In genomic region chr1:166308851-166309715, GRCm38 (mm10) we compare ENCODE assay signal across 8 mouse cellular contexts. TPM values are rescaled to one million over a fixed set of nuclear protein-coding genes. Genes with fewer than 3 reads are reported as not detected.
DNase-seq lines count a peak whose midpoint lies in the region; ATAC-seq and TF ChIP-seq lines count a peak whose summit lies in the region.

No protein-coding gene starts in this region.

- no peak overlapping the region for H3K27ac ChIP-seq in gastrocnemius, adult 2 months
- peak overlapping the region; percentile 71 for H3K27ac ChIP-seq in forebrain, embryonic 12.5 days
- H3K27ac ChIP-seq in intestine, embryonic 15.5 days: no peak overlapping the region
- no peak overlapping the region for H3K27ac ChIP-seq in lung, postnatal 0 days (ENCODE audit: low read length)

- no peaks in the 10 kb centered on the region for H3K9me3 ChIP-seq in forebrain, embryonic 12.5 days
- no peaks in the 10 kb centered on the region for H3K9me3 ChIP-seq in intestine, embryonic 15.5 days
- H3K9me3 ChIP-seq in lung, postnatal 0 days (ENCODE audit: low read length): no peaks in the 10 kb centered on the region

- peak overlapping the region; percentile 97 for H3K4me2 ChIP-seq in forebrain, embryonic 12.5 days
- peak overlapping the region; percentile 94 for H3K4me2 ChIP-seq in intestine, embryonic 15.5 days (replicated peaks)
- H3K4me2 ChIP-seq in lung, postnatal 0 days (replicated peaks; ENCODE audit: low read depth, low read length): peak overlapping the region; percentile 89

- ATAC-seq in forebrain, embryonic 12.5 days (ENCODE audit: low FRiP score): peak; percentile 82
- peak; percentile 86 for ATAC-seq in intestine, embryonic 15.5 days
- peak; percentile 53 for ATAC-seq in lung, postnatal 0 days

- WGBS in forebrain, embryonic 12.5 days: 1% methylated on average over 90 of the region's 94 CpGs
- under 1% methylated on average over 94 of the region's 94 CpGs for WGBS in intestine, embryonic 15.5 days
- under 1% methylated on average over 87 of the region's 94 CpGs for WGBS in lung, postnatal 0 days

- TF ChIP-seq EP300 in lung, postnatal 0 days (IDR thresholded peaks at IDR 0.05): no peak

- DNase-seq in gastrocnemius, adult 2 months: peak; percentile 50
- DNase-seq in gastrocnemius, postnatal 25 days: no peak
- DNase-seq in adrenal gland, postnatal 25 days: peak; percentile 57
- peak; percentile 14 for DNase-seq in lung, postnatal 0 days (ENCODE audit: low spot score)
- peak; percentile 24 for DNase-seq in retina, postnatal 7 days (ENCODE audit: low read depth, low spot score)
- DNase-seq in spleen, adult 18-20 months: no peak

- peaks cover 6% of the 10 kb centered on the region for H3K27me3 ChIP-seq in forebrain, embryonic 12.5 days
- H3K27me3 ChIP-seq in intestine, embryonic 15.5 days (replicated peaks): peaks cover 25% of the 10 kb centered on the region
- H3K27me3 ChIP-seq in lung, postnatal 0 days (replicated peaks; ENCODE audit: insufficient read depth, low read length): 0 out of 2 replicates have a peak, but pooled peaks cover 9% of the 10 kb centered on the region

- H3K4me1 ChIP-seq in forebrain, embryonic 12.5 days: peaks cover 19% of the 10 kb centered on the region
- peaks cover 6% of the 10 kb centered on the region; the same call in 1 of the 2 replicates for H3K4me1 ChIP-seq in intestine, embryonic 15.5 days (replicated peaks)
- peaks cover 4% of the 10 kb centered on the region for H3K4me1 ChIP-seq in lung, postnatal 0 days (ENCODE audit: insufficient read depth, low read depth, low read length)

- peak overlapping the region; percentile 67 for H3K4me3 ChIP-seq in gastrocnemius, adult 2 months
- H3K4me3 ChIP-seq in forebrain, embryonic 12.5 days (replicated peaks): peak overlapping the region; percentile 57
- H3K4me3 ChIP-seq in intestine, embryonic 15.5 days (replicated peaks): peak overlapping the region; percentile 44
- H3K4me3 ChIP-seq in lung, postnatal 0 days (ENCODE audit: low read depth, low read length): peak overlapping the region; percentile 37

- intact Hi-C loops in gastrocnemius, adult 2 months (cut with DNase I): no loop called here

- peak overlapping the region; percentile 72 for H3K9ac ChIP-seq in forebrain, embryonic 12.5 days
- H3K9ac ChIP-seq in intestine, embryonic 15.5 days: peak overlapping the region; percentile 39; the same call in 1 of the 2 replicates
- no peak overlapping the region for H3K9ac ChIP-seq in lung, postnatal 0 days (replicated peaks; ENCODE audit: low read depth)

- TF ChIP-seq CTCF in gastrocnemius, adult 2 months (IDR thresholded peaks at IDR 0.05): no peak
- peak; percentile 15; the same call in 1 of the 2 replicates for TF ChIP-seq CTCF in lung, postnatal 0 days (IDR thresholded peaks at IDR 0.05)

- peaks cover 28% of the 10 kb centered on the region for H3K36me3 ChIP-seq in forebrain, embryonic 12.5 days (replicated peaks)
- H3K36me3 ChIP-seq in intestine, embryonic 15.5 days: no peaks in the 10 kb centered on the region
- H3K36me3 ChIP-seq in lung, postnatal 0 days (ENCODE audit: insufficient read depth, low read length): no peaks in the 10 kb centered on the region

RNA-seq across cellular contexts. Expression of gene Ildr2, which starts 55.1 kb away (rescaled TPM):
- total RNA-seq in gastrocnemius, adult 2 months (2021): 1 to 10 TPM; 1.3 to 2.5 TPM
- 1 to 10 TPM; 1.4 to 3.1 TPM for total RNA-seq in gastrocnemius, postnatal 25 days (2021)
- total RNA-seq in adrenal gland, postnatal 25 days (2021): 3.2 and 4.6 TPM in 2 replicates
- polyA plus RNA-seq in forebrain, embryonic 12.5 days (2016; fragmentation: Nextera tagmentation; extraction: Ambion mirVana): 8.4 and 10.2 TPM in 2 replicates
- polyA plus RNA-seq in intestine, embryonic 15.5 days (2015; fragmentation: Nextera tagmentation; extraction: Ambion mirVana): 0.67 and 0.81 TPM in 2 replicates
- 0.79 and 1.1 TPM in 2 replicates for polyA plus RNA-seq in lung, postnatal 0 days (2015; fragmentation: Nextera tagmentation; extraction: Ambion mirVana)

Comparison
In these comparisons a context has a peak if more than half of its experiments do, and no peak if none do; other contexts are left out.
1. DNase-seq: peak in gastrocnemius, adult 2 months (single experiment), adrenal gland, postnatal 25 days (single experiment), lung, postnatal 0 days (single experiment) and retina, postnatal 7 days (single experiment); none in gastrocnemius, postnatal 25 days (single experiment) and spleen, adult 18-20 months (0 of 2).
2. Peak in every context shown above with its lines, with median percentiles within 50 percentile points of each other: H3K4me3 ChIP-seq, ATAC-seq and H3K4me2 ChIP-seq.